Mouse (Mus musculus) liver, postnatal 0 days (tissue): Measurements from ENCODE around the gene Nbl1. TPM values are rescaled to one million over a fixed set of nuclear protein-coding genes. Genes with fewer than 3 reads are reported as not detected.

ENCODE experiments used
- ATAC-seq: fragments of 200-750 bp; cut with Nextera tagmentation; 2 replicates; pipeline ENCODE4 v1.8.0; 2017; ENCODE audit warnings: mild to moderate bottlenecking, moderate library complexity
- DNase-seq: peaks from one replicate; pipeline ENCODE4 v3.0.0-alpha.2; 2016
- H3K27ac ChIP-seq: fragments of 300-500 bp; sonication (generic); 2 replicates; pipeline ENCODE4 v1.5.1; 2014; ENCODE audit warnings: antibody characterized with exemption, moderate library complexity, mild to moderate bottlenecking, low read depth
- H3K27me3 ChIP-seq: fragments of 300-500 bp; sonication (generic); 2 replicates; pipeline ENCODE4 v1.6.1; 2014; ENCODE audit warnings: low read length, control low read depth, mixed read lengths; ENCODE audit not compliant: insufficient read depth
- H3K36me3 ChIP-seq: fragments of 300-500 bp; sonication (generic); replicated peaks from 2 replicates; pipeline ENCODE4 v1.6.1; 2014; ENCODE audit warnings: mild to moderate bottlenecking, control low read depth, low read length, moderate library complexity, mixed read lengths; ENCODE audit not compliant: insufficient read depth
- H3K4me1 ChIP-seq: fragments of 300-500 bp; sonication (generic); 2 replicates; pipeline ENCODE4 v1.6.1; 2014; ENCODE audit warnings: antibody characterized with exemption, mild to moderate bottlenecking, control low read depth; ENCODE audit not compliant: insufficient read depth
- H3K4me2 ChIP-seq: fragments of 300-500 bp; sonication (generic); 2 replicates; pipeline ENCODE4 v1.6.1; 2014; ENCODE audit warnings: low read depth, mild to moderate bottlenecking, low read length, moderate library complexity, mixed read lengths
- H3K4me3 ChIP-seq: fragments of 300-500 bp; sonication (generic); 2 replicates; pipeline ENCODE4 v1.5.1; 2014; ENCODE audit warnings: low read depth, low read length
- H3K9ac ChIP-seq: fragments of 300-500 bp; sonication (generic); replicated peaks from 2 replicates; pipeline ENCODE4 v1.6.1; 2014; ENCODE audit warnings: mild to moderate bottlenecking, moderate library complexity
- H3K9me3 ChIP-seq: fragments of 300-500 bp; sonication (generic); 2 replicates; pipeline ENCODE4 v1.6.1; 2016; ENCODE audit warnings: mild to moderate bottlenecking, control low read depth, low read length, mixed read lengths
- CTCF ChIP-seq: sonication (generic); IDR thresholded peaks from 2 replicates; pipeline ENCODE4 v1.5.1; 2016; ENCODE audit warnings: antibody characterized with exemption, low read depth
- EP300 ChIP-seq: IDR thresholded peaks from 2 replicates; pipeline ENCODE4 v1.6.1; 2016; ENCODE audit warnings: antibody characterized with exemption, low read depth, mild to moderate bottlenecking
- WGBS: fragments of 180-500 bp; shearing (Covaris S2); extraction: QIAGEN DNeasy Blood & Tissue Kit; methylation state at CpG from one replicate; pipeline ENCODE4 v1.1.7; 2014; ENCODE audit not compliant: insufficient replicate concordance; 5-methylcytosine and 5-hydroxymethylcytosine counted together
- polyA plus RNA-seq: library from polyadenylated mRNA; unstranded; fragments of >200 nt; fragmentation: Nextera tagmentation; extraction: Ambion mirVana; gene quantifications from 2 replicates; pipeline ENCODE4 v1.2.1, GENCODE M21; 2015

Nbl1 gene
- polyA plus RNA-seq, 1 experiment from 2014 or later: 3.0 TPM

- WGBS: 11% methylated on average over 28 of the region's 28 CpGs
- Histone ChIP-seq H3K27ac (no peak overlapping the region), H3K36me3 (no peaks in the 10 kb centered on the region), H3K4me3 (peak overlapping the region; percentile 46), H3K4me1 (peaks cover 10% of the 10 kb centered on the region), H3K9ac (no peak overlapping the region), H3K9me3 (peaks cover 5% of the 10 kb centered on the region), H3K27me3 (peaks cover 44% of the 10 kb centered on the region), H3K4me2 (peak overlapping the region; percentile 74)
- TF ChIP-seq EP300: no peak
- ATAC-seq (no peak), DNase-seq (no peak)
These were observed 1.1 kb downstream of the Nbl1 start for GRCm38 (mm10) chr4:139091478-139092355.

GRCm38 (mm10) chr4:139091066-139091465, 1.7 kb downstream of the Nbl1 start:
- ATAC-seq: no peak
- Histone ChIP-seq H3K9ac (no peak overlapping the region), H3K9me3 (peaks cover 5% of the 10 kb centered on the region), H3K4me2 (no peak overlapping the region), H3K27ac (no peak overlapping the region), H3K36me3 (no peaks in the 10 kb centered on the region), H3K4me3 (no peak overlapping the region), H3K4me1 (peaks cover 10% of the 10 kb centered on the region), H3K27me3 (peaks cover 44% of the 10 kb centered on the region)
- no peak for DNase-seq
- TF ChIP-seq EP300 (no peak), CTCF (no peak)
- WGBS: 60% methylated on average over 7 of the region's 7 CpGs

- WGBS: 53% methylated on average over 15 of the region's 15 CpGs
- H3K9ac ChIP-seq: no peak overlapping the region
- H3K27me3 ChIP-seq: peaks cover 44% of the 10 kb centered on the region
- no peak overlapping the region for H3K4me2 ChIP-seq
- no peaks in the 10 kb centered on the region for H3K36me3 ChIP-seq
- DNase-seq: no peak
- no peak overlapping the region for H3K4me3 ChIP-seq
- peaks cover 10% of the 10 kb centered on the region for H3K4me1 ChIP-seq
- no peak for TF ChIP-seq EP300
- H3K9me3 ChIP-seq: peaks cover 5% of the 10 kb centered on the region
- no peak for ATAC-seq
- H3K27ac ChIP-seq: no peak overlapping the region
These were observed 2.4 kb downstream of the Nbl1 start for GRCm38 (mm10) chr4:139090303-139090940.

- TF ChIP-seq EP300 (no peak), CTCF (no peak)
- no peak for ATAC-seq
- H3K9ac ChIP-seq: no peak overlapping the region
- H3K4me2 ChIP-seq: no peak overlapping the region
- H3K9me3 ChIP-seq: no peaks in the 10 kb centered on the region
- no peak overlapping the region for H3K4me3 ChIP-seq
- peaks cover 40% of the 10 kb centered on the region for H3K27me3 ChIP-seq
- H3K4me1 ChIP-seq: peaks cover 10% of the 10 kb centered on the region
- no peak overlapping the region for H3K27ac ChIP-seq
- H3K36me3 ChIP-seq: no peaks in the 10 kb centered on the region
- WGBS: 62% methylated on average over 9 of the region's 9 CpGs
- no peak for DNase-seq
These were observed 3.7 kb downstream of the Nbl1 start for GRCm38 (mm10) chr4:139088982-139089671.

- Histone ChIP-seq H3K4me1 (peaks cover 3% of the 10 kb centered on the region; the same call in 1 of the 2 replicates), H3K36me3 (no peaks in the 10 kb centered on the region), H3K9me3 (no peaks in the 10 kb centered on the region), H3K4me3 (no peak overlapping the region), H3K27ac (no peak overlapping the region), H3K27me3 (peaks cover 24% of the 10 kb centered on the region), H3K9ac (no peak overlapping the region), H3K4me2 (no peak overlapping the region)
- 57% methylated on average over 4 of the region's 4 CpGs for WGBS
- TF ChIP-seq EP300 (no peak), CTCF (no peak)
- ATAC-seq (no peak), DNase-seq (no peak)
These were observed 5.8 kb downstream of the Nbl1 start for GRCm38 (mm10) chr4:139086984-139087383.

GRCm38 (mm10) chr4:139086037-139086436, 6.8 kb downstream of the Nbl1 start:
- peaks cover 14% of the 10 kb centered on the region for H3K27me3 ChIP-seq
- H3K27ac ChIP-seq: no peak overlapping the region
- ATAC-seq: peak; percentile 45
- peak; percentile 85 for DNase-seq
- TF ChIP-seq EP300 (no peak), CTCF (peak; percentile 93)
- H3K9me3 ChIP-seq: no peaks in the 10 kb centered on the region
- H3K4me3 ChIP-seq: no peak overlapping the region
- no peaks in the 10 kb centered on the region for H3K4me1 ChIP-seq
- WGBS: 14% methylated on average over 5 of the region's 5 CpGs
- no peaks in the 10 kb centered on the region for H3K36me3 ChIP-seq
- H3K9ac ChIP-seq: no peak overlapping the region
- H3K4me2 ChIP-seq: no peak overlapping the region
